Mouse (Mus musculus) cerebellum, postnatal 25 days (tissue): ENCODE results near the gene Lig3.
"Not testable (repeated sequence)": the region's sequence is repeated elsewhere in the genome, so short reads cannot be mapped to it uniquely, and the experiment has no call there.

Experiments
- DNase-seq, 2 experiments: peaks; one replicate each; pipeline ENCODE4 v3.0.0; 2021; ENCODE audit warnings: mixed read lengths in 2 of 2

The Lig3 gene

DNA sequence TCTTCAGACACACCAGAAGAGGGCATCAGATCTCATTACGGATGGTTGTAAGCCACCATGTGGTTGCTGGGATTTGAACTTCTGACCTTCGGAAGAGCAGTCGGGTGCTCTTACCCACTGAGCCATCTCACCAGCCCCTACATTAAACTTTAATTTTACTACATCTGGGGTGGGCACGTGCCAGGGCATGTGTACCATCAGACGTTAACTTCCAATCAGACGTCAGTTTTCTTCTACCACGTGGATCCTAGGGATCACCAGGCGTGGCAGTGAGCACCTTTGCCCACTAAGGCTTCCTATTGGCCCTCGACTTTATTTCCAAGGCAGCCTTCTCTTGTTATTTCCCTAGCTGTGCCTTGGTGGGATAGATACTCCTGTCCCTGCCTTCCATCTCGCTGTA lies 51.5 kb downstream of the Lig3 start:
- DNase-seq: not testable (repeated sequence)

- DNase-seq: no peak
These were observed 53.0 kb downstream of the Lig3 start for GRCm38 (mm10) chr11:82833929-82834328.

DNA sequence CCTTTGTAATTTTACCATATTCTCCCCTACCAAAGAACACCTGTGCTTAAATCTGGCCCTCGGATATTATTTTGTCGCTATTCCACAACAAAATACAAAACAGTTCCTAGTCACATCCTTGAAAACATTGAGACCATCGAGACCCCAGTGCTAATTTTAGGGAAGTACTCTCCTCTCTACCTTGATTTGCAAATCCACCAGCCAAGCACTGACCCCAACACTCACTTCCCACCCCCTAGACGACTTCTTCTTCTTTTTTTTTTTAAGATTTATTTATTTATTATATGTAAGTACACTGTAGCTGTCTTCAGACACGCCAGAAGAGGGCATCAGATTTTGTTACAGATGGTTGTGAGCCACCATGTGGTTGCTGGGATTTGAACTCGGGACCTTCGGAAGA lies 53.5 kb downstream of the Lig3 start:
- not testable (repeated sequence) for DNase-seq

GRCm38 (mm10) chr11:82835616-82836432 lies 54.9 kb downstream of the Lig3 start:
- DNase-seq: no peak

- DNase-seq: no peak
These were observed 56.3 kb downstream of the Lig3 start for GRCm38 (mm10) chr11:82837192-82837591.

GRCm38 (mm10) chr11:82837848-82838247 lies 56.9 kb downstream of the Lig3 start:
- DNase-seq: peak in 1 of 2 experiments; percentile 8

DNA sequence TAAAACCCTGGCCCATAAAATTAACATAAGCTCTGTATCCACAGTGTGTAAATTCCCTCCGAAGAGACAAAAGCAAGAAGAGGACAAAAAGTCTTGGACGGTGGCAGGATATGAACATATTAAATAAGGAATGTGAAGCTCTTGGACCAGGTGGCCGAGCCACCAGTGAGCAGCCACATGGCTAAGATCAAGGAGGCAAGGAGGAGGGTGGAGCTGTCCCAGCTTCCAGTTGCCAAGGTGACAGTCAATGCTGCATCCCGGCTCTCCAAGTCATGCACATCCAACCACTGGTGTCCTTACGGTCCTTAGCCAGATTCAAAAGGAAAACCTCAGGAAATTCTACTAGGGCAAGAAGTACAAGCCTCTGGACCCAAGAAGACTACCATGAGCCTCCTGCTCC lies 57.6 kb downstream of the Lig3 start:
- DNase-seq: peak in 1 of 2 experiments; percentile 8

GRCm38 (mm10) chr11:82844771-82845414 lies 64.0 kb downstream of the Lig3 start:
- DNase-seq: no peak

DNA sequence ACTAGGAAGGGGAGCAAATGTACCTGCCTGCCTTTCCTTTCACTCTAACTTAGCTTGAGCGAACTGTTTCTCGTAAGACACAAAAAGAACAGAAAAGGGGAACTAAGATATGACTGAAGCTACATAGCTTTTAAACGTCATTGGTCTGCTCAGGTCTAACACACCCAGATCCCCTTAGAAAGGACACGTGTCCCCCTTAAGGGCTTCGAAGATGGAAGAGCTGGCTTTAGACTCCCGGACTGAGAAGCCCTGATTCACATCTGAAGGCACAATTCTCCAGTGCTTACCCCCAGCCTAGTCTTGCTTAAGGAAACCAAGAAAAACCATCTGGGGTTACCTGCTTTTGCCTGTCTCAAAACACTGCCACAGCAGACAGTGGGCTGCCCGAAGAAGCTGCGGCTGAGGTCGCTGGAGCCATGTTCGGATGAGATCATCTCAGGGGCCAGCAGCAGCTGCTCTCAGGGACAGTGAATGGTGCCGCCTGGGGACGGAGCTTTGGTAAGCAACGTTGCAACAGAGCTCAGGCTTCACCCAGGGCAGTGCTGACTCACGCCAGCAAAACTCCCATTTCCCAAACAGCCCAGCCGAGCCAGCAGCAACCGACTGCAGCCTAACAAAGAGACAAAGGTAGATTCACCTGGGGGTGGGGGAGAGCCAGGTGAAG lies 64.6 kb downstream of the Lig3 start:
- peak; percentile 40 to 59 for DNase-seq

- DNase-seq: no peak
These were observed 65.2 kb downstream of the Lig3 start for GRCm38 (mm10) chr11:82846079-82846436.

DNA sequence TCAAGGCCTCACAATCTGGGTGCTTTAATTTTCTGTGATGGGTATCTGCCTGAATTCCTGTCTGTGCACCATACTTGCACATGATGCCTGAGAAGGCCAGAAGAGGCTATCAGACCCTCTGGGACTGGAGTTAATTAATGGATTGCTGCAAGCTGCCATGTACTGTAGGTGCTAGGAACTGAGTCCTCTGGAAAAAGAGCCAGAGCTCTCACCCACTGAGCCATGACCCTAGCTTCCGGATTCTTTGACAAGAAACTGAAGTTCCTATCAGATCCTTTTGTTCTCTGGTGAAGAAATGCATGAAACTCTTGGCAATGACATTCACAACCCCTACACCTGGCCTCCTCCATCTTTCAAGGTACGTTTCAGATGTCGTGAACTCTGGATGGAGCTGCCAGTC lies 66.0 kb downstream of the Lig3 start:
- no peak for DNase-seq

GRCm38 (mm10) chr11:82847571-82848000 lies 66.7 kb downstream of the Lig3 start:
- no peak for DNase-seq

DNA sequence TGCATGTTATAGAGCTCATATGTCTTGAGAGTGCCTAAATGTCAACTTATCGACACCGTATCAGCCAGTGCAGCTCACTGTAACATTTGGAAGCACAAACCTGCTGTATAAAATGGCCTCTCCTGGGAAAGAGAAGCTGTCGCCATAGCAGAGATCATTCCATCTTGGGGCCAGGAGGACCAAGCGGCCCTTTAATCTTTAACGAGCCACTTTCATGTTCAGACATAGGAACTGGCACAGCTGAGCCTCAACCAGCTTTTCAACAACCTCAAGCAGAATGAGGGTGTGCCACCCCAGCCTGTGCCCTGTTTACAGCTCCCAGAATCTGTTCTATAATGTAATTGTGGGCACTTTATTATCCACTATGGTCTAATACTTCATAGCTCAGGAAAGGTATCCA lies 69.4 kb downstream of the Lig3 start:
- no peak for DNase-seq

GRCm38 (mm10) chr11:82852115-82852514 lies 71.2 kb downstream of the Lig3 start:
- DNase-seq: no peak

DNA sequence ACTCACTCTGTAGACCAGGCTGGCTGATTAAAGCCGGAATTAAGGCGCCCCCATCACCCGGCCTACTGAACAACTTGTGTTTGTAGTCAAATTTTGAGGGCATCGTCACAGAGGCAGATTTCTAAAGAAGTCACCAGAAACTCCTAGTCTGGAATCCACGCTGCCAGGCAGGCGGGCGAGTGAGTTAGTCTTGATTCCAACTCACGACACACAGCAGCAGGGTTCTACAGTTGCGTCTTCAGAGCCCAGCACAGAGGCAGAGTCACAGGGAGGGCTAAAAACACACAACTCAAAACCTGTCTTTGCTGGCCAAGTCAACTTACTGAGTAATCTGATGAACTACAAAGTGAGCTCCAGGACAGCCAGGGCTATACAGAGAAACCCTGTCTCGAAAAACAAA lies 71.6 kb downstream of the Lig3 start:
- no peak for DNase-seq

- no peak for DNase-seq
These were observed 72.0 kb downstream of the Lig3 start for GRCm38 (mm10) chr11:82852958-82853357.
